Mouse (Mus musculus): Measurements from ENCODE around the gene Srm.

DNA sequence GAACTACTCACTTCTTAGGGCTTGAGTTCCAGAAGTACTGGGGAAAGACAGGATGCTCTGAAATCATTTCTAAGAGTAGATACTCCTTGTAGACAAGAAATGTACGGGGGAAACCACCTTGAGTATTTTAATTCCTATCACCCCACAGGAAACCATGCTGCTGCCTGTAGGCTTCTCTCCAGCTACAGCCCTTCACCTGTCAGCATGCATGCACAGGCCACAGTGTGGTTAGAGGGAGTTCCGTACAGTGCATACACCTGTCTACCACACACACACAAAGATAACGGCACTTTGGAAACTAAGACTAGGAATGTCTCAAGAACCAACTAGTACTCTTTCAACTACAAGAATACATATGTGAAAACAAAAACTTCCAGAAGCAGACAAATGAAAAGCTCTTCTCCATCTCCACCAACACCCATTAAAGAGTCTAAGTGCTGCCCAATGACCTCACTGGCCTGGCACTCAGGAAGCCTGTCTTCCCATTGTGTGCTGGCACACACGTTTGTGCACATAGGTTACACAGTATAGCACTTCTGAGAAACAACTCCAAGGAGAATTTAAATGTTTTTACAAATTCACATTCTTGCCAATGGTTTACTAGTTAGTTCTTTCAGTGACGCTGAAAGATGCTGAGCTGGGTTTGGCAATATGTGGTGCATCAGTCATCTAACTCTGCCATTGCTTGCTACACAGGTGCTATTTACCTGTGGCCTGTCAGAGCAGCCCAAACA, 19.5 kb downstream of the Srm start:
- TF ChIP-seq EP300 (IDR thresholded peaks at IDR 0.05; ENCODE audit: insufficient read depth, low read depth, low read length) = no peak
- no peak for TF ChIP-seq CTCF (IDR thresholded peaks at IDR 0.05; ENCODE audit: low read depth, low read length)

All from ES-Bruce4 (cell line).